ENCODE assay signal across 10 mouse cellular contexts in genomic region chr10:81265540-81265939, GRCm38 (mm10). TPM values are rescaled to one million over a fixed set of nuclear protein-coding genes. Genes with fewer than 3 reads are reported as not detected.
DNase-seq lines count a peak whose midpoint lies in the region; ATAC-seq and TF ChIP-seq lines count a peak whose summit lies in the region.
"Had no signal": no experiment of that assay in that cellular context is flagged by ENCODE, and none has a peak within 500 bp of the region (broad histone marks: within the 10 kb centered on the region; RNA-seq: fewer than 3 reads in every experiment).

No protein-coding gene starts in this region.

- no peaks in the 10 kb centered on the region for H3K27me3 ChIP-seq in kidney, embryonic 14.5 days (ENCODE audit: control insufficient read depth, insufficient read depth, low read length)
- peaks cover 3% of the 10 kb centered on the region for H3K27me3 ChIP-seq in embryonic facial prominence, embryonic 13.5 days
- H3K27me3 ChIP-seq in intestine, embryonic 16.5 days (replicated peaks; ENCODE audit: control insufficient read depth, insufficient read depth, low read length), result no peaks in the 10 kb centered on the region
- no peaks in the 10 kb centered on the region for H3K27me3 ChIP-seq in myocyte (ENCODE audit: control insufficient read depth, insufficient read depth, insufficient read length)

- peak overlapping the region; percentile 75 for H3K4me2 ChIP-seq in kidney, embryonic 14.5 days (replicated peaks; ENCODE audit: low read depth, low read length)
- peak overlapping the region; percentile 69 for H3K4me2 ChIP-seq in embryonic facial prominence, embryonic 13.5 days
- H3K4me2 ChIP-seq in intestine, embryonic 16.5 days (ENCODE audit: low read depth, low read length), result peak overlapping the region; percentile 65
- peak overlapping the region; percentile 75 for H3K4me2 ChIP-seq in myocyte (ENCODE audit: low read depth)

- H3K9me3 ChIP-seq in kidney, embryonic 14.5 days (ENCODE audit: control insufficient read depth, low read length), result peaks cover 2% of the 10 kb centered on the region; the same call in 1 of the 2 replicates
- peaks cover 4% of the 10 kb centered on the region for H3K9me3 ChIP-seq in embryonic facial prominence, embryonic 13.5 days
- H3K9me3 ChIP-seq in intestine, embryonic 16.5 days (ENCODE audit: control insufficient read depth, low read length), result peaks cover 5% of the 10 kb centered on the region; the same call in 1 of the 2 replicates

- H3K27ac ChIP-seq in kidney, embryonic 14.5 days (ENCODE audit: low read depth, low read length), result no peak overlapping the region
- H3K27ac ChIP-seq in embryonic facial prominence, embryonic 13.5 days, result peak overlapping the region; percentile 7; the same call in 1 of the 2 replicates
- H3K27ac ChIP-seq in intestine, embryonic 16.5 days (ENCODE audit: low read length), result no peak overlapping the region

- H3ac ChIP-seq in myocyte (ENCODE audit: control insufficient read depth, insufficient read length), result no peak overlapping the region

- WGBS in kidney, embryonic 14.5 days, result 98% methylated on average over 8 of the region's 8 CpGs
- WGBS in embryonic facial prominence, embryonic 13.5 days, result 94% methylated on average over 8 of the region's 8 CpGs
- 94% methylated on average over 8 of the region's 8 CpGs for WGBS in intestine, embryonic 16.5 days

- no peak for ATAC-seq in kidney, embryonic 14.5 days (ENCODE audit: low FRiP score, low TSS enrichment)
- ATAC-seq in embryonic facial prominence, embryonic 13.5 days (ENCODE audit: insufficient number of reproducible peaks, insufficient read depth, low FRiP score, low TSS enrichment, low read depth), result no peak
- ATAC-seq in intestine, embryonic 16.5 days, result no peak

- peaks cover 34% of the 10 kb centered on the region for H3K79me2 ChIP-seq in myocyte (ENCODE audit: control insufficient read depth, insufficient read depth)

- DNase-seq in kidney, postnatal 14 days, result no peak
- no peak for DNase-seq in adrenal gland, postnatal 36 days
- no peak for DNase-seq in gastrocnemius, adult 8-10 months (ENCODE audit: low spot score in 2 of 2)
- no peak for DNase-seq in layer of hippocampus, adult 11-12 months (ENCODE audit: low spot score)
- DNase-seq: cerebellum, postnatal 14 days; kidney, postnatal 25 days had no signal

- peaks cover 19% of the 10 kb centered on the region; the same call in 1 of the 2 replicates for H3K4me1 ChIP-seq in kidney, embryonic 14.5 days (ENCODE audit: control insufficient read depth, insufficient read depth, low read length)
- peaks cover 25% of the 10 kb centered on the region for H3K4me1 ChIP-seq in embryonic facial prominence, embryonic 13.5 days
- peaks cover 18% of the 10 kb centered on the region for H3K4me1 ChIP-seq in intestine, embryonic 16.5 days (ENCODE audit: control insufficient read depth, insufficient read depth, low read length)

- no peak for TF ChIP-seq POLR2A in myocyte (IDR thresholded peaks at IDR 0.05; ENCODE audit: insufficient read length, low read depth)

- H3K4me3 ChIP-seq in kidney, embryonic 14.5 days (ENCODE audit: low read length), result peak overlapping the region; percentile 73
- peak overlapping the region; percentile 67 for H3K4me3 ChIP-seq in embryonic facial prominence, embryonic 13.5 days
- H3K4me3 ChIP-seq in intestine, embryonic 16.5 days (ENCODE audit: low read length), result peak overlapping the region; percentile 68
- H3K4me3 ChIP-seq in myocyte, result peak overlapping the region; percentile 86

- peak overlapping the region; percentile 85; the same call in 1 of the 2 replicates for H3K9ac ChIP-seq in kidney, embryonic 14.5 days (ENCODE audit: low read depth, low read length)
- H3K9ac ChIP-seq in embryonic facial prominence, embryonic 13.5 days, result peak overlapping the region; percentile 80
- H3K9ac ChIP-seq in intestine, embryonic 16.5 days (ENCODE audit: low read depth, low read length), result peak overlapping the region; percentile 82

- H3K36me3 ChIP-seq in kidney, embryonic 14.5 days (ENCODE audit: control insufficient read depth, insufficient read depth, low read length), result peaks cover 38% of the 10 kb centered on the region
- H3K36me3 ChIP-seq in embryonic facial prominence, embryonic 13.5 days, result peaks cover 54% of the 10 kb centered on the region
- H3K36me3 ChIP-seq in intestine, embryonic 16.5 days (ENCODE audit: control insufficient read depth, insufficient read depth, low read length), result peaks cover 15% of the 10 kb centered on the region; the same call in 1 of the 2 replicates
- H3K36me3 ChIP-seq in myocyte (ENCODE audit: control insufficient read depth, insufficient read depth), result no peaks in the 10 kb centered on the region

TF ChIP-seq in myocyte, 11 proteins besides CTCF, POLR2A, EP300 and RAD21:
- TF ChIP-seq USF1 (IDR thresholded peaks at IDR 0.05; ENCODE audit: low read depth) (no peak), TCF3 (IDR thresholded peaks at IDR 0.05; ENCODE audit: insufficient read length, low read depth) (no peak), TCF12 (IDR thresholded peaks at IDR 0.05; ENCODE audit: insufficient read depth, poor library complexity, severe bottlenecking) (no peak), MAX (IDR thresholded peaks at IDR 0.05; ENCODE audit: low read depth) (no peak), SRF (IDR thresholded peaks at IDR 0.05; ENCODE audit: control insufficient read depth, insufficient read length, low read depth) (no peak), MYOG (IDR thresholded peaks at IDR 0.05; ENCODE audit: control insufficient read depth in 1 of 3, insufficient read depth in 1 of 3, insufficient read length in 2 of 3, low read depth in 2 of 3) (no peak), REST (IDR thresholded peaks at IDR 0.05; ENCODE audit: insufficient read depth, insufficient read length) (no peak), CEBPB (IDR thresholded peaks at IDR 0.05; ENCODE audit: insufficient read depth, poor library complexity, severe bottlenecking) (no peak), E2F4 (IDR thresholded peaks at IDR 0.05; ENCODE audit: insufficient read depth) (no peak), POLR2AphosphoS2 (IDR thresholded peaks at IDR 0.05; ENCODE audit: insufficient read length, low read depth) (no peak), MYOD1 (IDR thresholded peaks at IDR 0.05; ENCODE audit: control insufficient read depth in 1 of 3, insufficient read length in 2 of 3, low read depth in 2 of 3) (no peak)

RNA-seq across cellular contexts. Expression of gene Mrpl54, which starts 1.2 kb away (rescaled TPM):
- 240 and 276 TPM in 2 replicates for polyA plus RNA-seq in kidney, embryonic 14.5 days (2014; fragmentation: Nextera tagmentation; extraction: Ambion mirVana)
- 197 and 202 TPM in 2 replicates for polyA plus RNA-seq in embryonic facial prominence, embryonic 13.5 days (2015; fragmentation: Nextera tagmentation; extraction: Ambion mirVana)
- 240 and 249 TPM in 2 replicates for polyA plus RNA-seq in intestine, embryonic 16.5 days (2015; fragmentation: Nextera tagmentation; extraction: Ambion mirVana)
- 167 TPM for polyA plus RNA-seq in myocyte (2012; fragmentation: generic; extraction: Trizol)
- total RNA-seq in adrenal gland, postnatal 36 days (2021), result 100 to 1,000 TPM; 121 to 141 TPM
- total RNA-seq in gastrocnemius, adult 8-10 months (2022), result 100 to 1,000 TPM in 3 of 4 experiments, 10 to 100 TPM in 1; 96.1 to 111 (median 102) TPM

RNA-seq across cellular contexts. Expression of gene Apba3, which starts 1.2 kb away (rescaled TPM):
- polyA plus RNA-seq in kidney, embryonic 14.5 days (2014; fragmentation: Nextera tagmentation; extraction: Ambion mirVana), result 51.4 and 52.7 TPM in 2 replicates
- polyA plus RNA-seq in embryonic facial prominence, embryonic 13.5 days (2015; fragmentation: Nextera tagmentation; extraction: Ambion mirVana), result 61.9 and 67.9 TPM in 2 replicates
- polyA plus RNA-seq in intestine, embryonic 16.5 days (2015; fragmentation: Nextera tagmentation; extraction: Ambion mirVana), result 72.2 and 83.1 TPM in 2 replicates
- polyA plus RNA-seq in myocyte (2012; fragmentation: generic; extraction: Trizol), result 166 TPM
- total RNA-seq in adrenal gland, postnatal 36 days (2021), result 100 to 1,000 TPM in 1 of 2 experiments, 10 to 100 TPM in 1; 78.8 to 109 TPM
- 100 to 1,000 TPM in 2 of 4 experiments, 10 to 100 TPM in 2; 94.6 to 106 (median 98.8) TPM for total RNA-seq in gastrocnemius, adult 8-10 months (2022)

RNA-seq across cellular contexts. Expression of gene Matk, which starts 12.8 kb away (rescaled TPM):
- 5.4 and 7.0 TPM in 2 replicates for polyA plus RNA-seq in kidney, embryonic 14.5 days (2014; fragmentation: Nextera tagmentation; extraction: Ambion mirVana)
- polyA plus RNA-seq in embryonic facial prominence, embryonic 13.5 days (2015; fragmentation: Nextera tagmentation; extraction: Ambion mirVana), result 7.0 and 7.4 TPM in 2 replicates
- 2.0 and 2.3 TPM in 2 replicates for polyA plus RNA-seq in intestine, embryonic 16.5 days (2015; fragmentation: Nextera tagmentation; extraction: Ambion mirVana)
- polyA plus RNA-seq in myocyte (2012; fragmentation: generic; extraction: Trizol), result 0.67 TPM
- total RNA-seq in adrenal gland, postnatal 36 days (2021), result under 1 TPM; 0.36 to 0.86 TPM
- under 1 TPM in 2 of 4 experiments, not detected in 2; 0.31 TPM for total RNA-seq in gastrocnemius, adult 8-10 months (2022)

RNA-seq across cellular contexts. Expression of gene Tjp3, which starts 25.8 kb away (rescaled TPM):
- 7.6 and 11.6 TPM in 2 replicates for polyA plus RNA-seq in kidney, embryonic 14.5 days (2014; fragmentation: Nextera tagmentation; extraction: Ambion mirVana)
- polyA plus RNA-seq in embryonic facial prominence, embryonic 13.5 days (2015; fragmentation: Nextera tagmentation; extraction: Ambion mirVana), result 5.0 and 7.2 TPM in 2 replicates
- polyA plus RNA-seq in intestine, embryonic 16.5 days (2015; fragmentation: Nextera tagmentation; extraction: Ambion mirVana), result 53.2 and 56.6 TPM in 2 replicates
- polyA plus RNA-seq in myocyte (2012; fragmentation: generic; extraction: Trizol), result 0.17 TPM
- under 1 TPM; 0.23 to 0.26 TPM for total RNA-seq in adrenal gland, postnatal 36 days (2021)
- not detected for total RNA-seq in gastrocnemius, adult 8-10 months (2022)

RNA-seq across cellular contexts. Expression of gene Pip5k1c, which starts 27.2 kb away (rescaled TPM):
- 25.4 and 60.7 TPM in 2 replicates for polyA plus RNA-seq in kidney, embryonic 14.5 days (2014; fragmentation: Nextera tagmentation; extraction: Ambion mirVana)
- 56.0 and 57.6 TPM in 2 replicates for polyA plus RNA-seq in embryonic facial prominence, embryonic 13.5 days (2015; fragmentation: Nextera tagmentation; extraction: Ambion mirVana)
- polyA plus RNA-seq in intestine, embryonic 16.5 days (2015; fragmentation: Nextera tagmentation; extraction: Ambion mirVana), result 35.4 and 40.5 TPM in 2 replicates
- 23.3 TPM for polyA plus RNA-seq in myocyte (2012; fragmentation: generic; extraction: Trizol)
- total RNA-seq in adrenal gland, postnatal 36 days (2021), result 10 to 100 TPM; 37.2 to 40.9 TPM
- total RNA-seq in gastrocnemius, adult 8-10 months (2022), result 10 to 100 TPM; 18.5 to 22.8 (median 21.9) TPM
